Mouse (Mus musculus) testis, adult 2 months (tissue): ENCODE results near the gene Wdr81.

Experiments used
- CTCF ChIP-seq: fragments of 200-500 bp; IDR thresholded peaks from 2 replicates; pipeline ENCODE4 v1.5.1; 2012; ENCODE audit warnings: low read depth, mild to moderate bottlenecking, inconsistent platforms, low read length, moderate library complexity; ENCODE audit not compliant: control insufficient read depth, insufficient read depth, insufficient replicate concordance
- POLR2A ChIP-seq: fragments of 200-500 bp; IDR thresholded peaks from 2 replicates; pipeline ENCODE4 v1.6.1; 2012; ENCODE audit warnings: low read depth, mild to moderate bottlenecking, inconsistent platforms, low read length, moderate library complexity; ENCODE audit not compliant: control insufficient read depth

DNA sequence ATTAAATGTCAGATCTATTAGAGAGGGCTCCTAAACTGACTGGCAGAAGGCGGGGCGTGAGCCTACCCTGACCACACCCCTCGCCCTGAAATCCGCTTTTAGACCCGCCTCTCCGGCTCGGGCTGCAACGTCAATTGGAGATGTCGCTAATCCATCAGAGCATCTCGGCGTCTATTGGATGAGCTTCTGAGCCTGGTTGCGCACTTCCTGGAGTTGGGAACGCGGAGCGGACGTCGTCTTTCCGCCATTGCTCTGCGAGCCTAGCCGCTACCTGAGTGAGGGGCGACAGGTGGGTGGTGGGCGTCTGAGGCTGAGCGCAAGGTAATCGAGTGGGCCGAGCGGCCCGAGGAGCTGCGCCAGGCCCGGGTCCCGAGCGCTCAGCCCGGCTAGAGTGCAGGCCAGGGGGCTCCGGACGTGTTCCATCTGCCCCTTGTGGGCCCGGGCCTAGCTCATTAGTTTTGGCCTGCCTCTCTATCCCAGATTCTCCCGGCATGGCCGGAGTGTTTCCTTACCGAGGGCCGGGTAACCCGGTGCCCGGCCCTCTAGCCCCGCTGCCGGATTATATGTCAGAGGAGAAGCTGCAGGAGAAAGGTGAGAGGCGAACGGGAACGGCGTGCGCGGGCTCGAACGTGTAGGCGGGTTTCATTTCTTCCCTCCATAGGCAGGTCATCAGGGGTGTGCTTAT is 32.2 kb upstream of the Wdr81 start, which contains the start of gene Prpf8:
- no peak for TF ChIP-seq CTCF
- peak; percentile 95 for TF ChIP-seq POLR2A
